Mouse (Mus musculus) E14TG2a.4 (cell line): ENCODE measurements around the gene C1rl.

Source experiments
- CTCF ChIP-seq: conservative IDR thresholded peaks from 2 replicates; pipeline ENCODE4 v1.5.1; 2014; ENCODE audit warnings: low read length
- NANOG ChIP-seq: IDR thresholded peaks from 2 replicates; pipeline ENCODE4 v1.6.1; 2014; ENCODE audit warnings: borderline replicate concordance, low read length, mixed read lengths
- POU5F1 ChIP-seq: IDR thresholded peaks from 2 replicates; pipeline ENCODE4 v1.6.1; 2014; ENCODE audit warnings: low read length, borderline replicate concordance

GRCm38 (mm10) chr6:124458505-124458904, 34.4 kb upstream of the C1rl start:
- TF ChIP-seq CTCF (no peak), NANOG (no peak), POU5F1 (no peak)
